Mouse (Mus musculus) forebrain, embryonic 16.5 days (tissue): ENCODE results near the gene Chd1. TPM values are rescaled to one million over a fixed set of nuclear protein-coding genes. Genes with fewer than 3 reads are reported as not detected.

Experiments
- ATAC-seq: fragments of 200-750 bp; cut with Nextera tagmentation; 2 replicates; pipeline ENCODE4 v1.8.0; 2017; ENCODE audit warnings: mild to moderate bottlenecking, moderate library complexity
- H3K27ac ChIP-seq: fragments of 300-500 bp; sonication (generic); 2 replicates; pipeline ENCODE4 v1.5.1; 2014; ENCODE audit warnings: low read length, control low read depth
- H3K27me3 ChIP-seq: fragments of 300-500 bp; sonication (generic); replicated peaks from 2 replicates; pipeline ENCODE4 v1.6.1; 2014; ENCODE audit warnings: low read length; ENCODE audit not compliant: control insufficient read depth, insufficient read depth
- H3K36me3 ChIP-seq: fragments of 300-500 bp; sonication (generic); 2 replicates; pipeline ENCODE4 v1.6.1; 2014; ENCODE audit not compliant: control insufficient read depth, insufficient read depth
- H3K4me1 ChIP-seq: fragments of 300-500 bp; sonication (generic); replicated peaks from 2 replicates; pipeline ENCODE4 v1.6.1; 2014; ENCODE audit warnings: low read length; ENCODE audit not compliant: control insufficient read depth, insufficient read depth
- H3K4me2 ChIP-seq: fragments of 300-500 bp; sonication (generic); 2 replicates; pipeline ENCODE4 v1.6.1; 2014; ENCODE audit warnings: mild to moderate bottlenecking, low read length, control low read depth
- H3K4me3 ChIP-seq: fragments of 300-500 bp; sonication (generic); replicated peaks from 2 replicates; pipeline ENCODE4 v1.5.1; 2014; ENCODE audit warnings: mild to moderate bottlenecking, low read length, control low read depth
- H3K9ac ChIP-seq: fragments of 300-500 bp; sonication (generic); replicated peaks from 2 replicates; pipeline ENCODE4 v1.6.1; 2014; ENCODE audit warnings: low read depth, low read length, control low read depth
- H3K9me3 ChIP-seq: fragments of 300-500 bp; sonication (generic); 2 replicates; pipeline ENCODE4 v1.6.1; 2016; ENCODE audit warnings: low read length; ENCODE audit not compliant: control insufficient read depth
- WGBS: fragments of 180-500 bp; shearing (Covaris S2); extraction: QIAGEN DNeasy Blood & Tissue Kit; methylation state at CpG from one replicate; pipeline ENCODE4 v1.1.7; 2014; 5-methylcytosine and 5-hydroxymethylcytosine counted together
- polyA plus RNA-seq: library from polyadenylated mRNA; unstranded; fragments of >200 nt; fragmentation: Nextera tagmentation; extraction: Ambion mirVana; gene quantifications from 2 replicates; pipeline ENCODE4 v1.2.1, GENCODE M21; 2015

Chd1 gene
- polyA plus RNA-seq, 1 experiment from 2014 or later, result 15.5 TPM

- Histone ChIP-seq H3K4me3 (no peak overlapping the region), H3K27me3 (no peaks in the 10 kb centered on the region), H3K9me3 (no peaks in the 10 kb centered on the region), H3K4me2 (no peak overlapping the region), H3K27ac (no peak overlapping the region), H3K36me3 (peaks cover 4% of the 10 kb centered on the region), H3K4me1 (peaks cover 27% of the 10 kb centered on the region), H3K9ac (no peak overlapping the region)
- ATAC-seq, result no peak
- WGBS, result 94% methylated on average over 5 of the region's 5 CpGs
These were observed 112.3 kb downstream of the Chd1 start for GRCm38 (mm10) chr17:15817096-15817450.

- peaks cover 4% of the 10 kb centered on the region for H3K36me3 ChIP-seq
- H3K27ac ChIP-seq, result no peak overlapping the region
- no peaks in the 10 kb centered on the region for H3K27me3 ChIP-seq
- H3K4me3 ChIP-seq, result no peak overlapping the region
- H3K4me2 ChIP-seq, result no peak overlapping the region
- H3K4me1 ChIP-seq, result peaks cover 26% of the 10 kb centered on the region
- H3K9me3 ChIP-seq, result no peaks in the 10 kb centered on the region
- no peak for ATAC-seq
- no peak overlapping the region for H3K9ac ChIP-seq
- 100% methylated on average over 2 of the region's 2 CpGs for WGBS
These were observed 112.9 kb downstream of the Chd1 start for GRCm38 (mm10) chr17:15817634-15818033.

DNA sequence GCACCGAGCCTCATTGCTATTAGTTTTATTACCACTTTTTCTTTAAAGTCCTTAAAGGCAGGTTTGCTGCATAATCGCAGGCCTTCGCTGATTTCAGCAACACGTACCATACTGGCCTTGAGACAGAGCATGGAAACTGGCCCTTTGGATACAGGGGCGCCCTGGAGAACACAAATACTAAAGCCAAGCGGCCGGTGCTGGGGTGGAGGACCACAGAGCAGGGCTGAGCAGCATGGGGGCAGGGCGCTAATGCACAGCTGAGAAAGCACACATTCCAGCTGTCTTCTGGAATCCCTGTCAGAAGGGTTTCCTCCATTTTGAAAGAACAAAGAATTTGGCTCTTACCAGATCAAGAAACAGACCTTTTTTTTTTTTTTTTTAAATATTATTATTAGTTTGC, 113.6 kb downstream of the Chd1 start:
- Histone ChIP-seq H3K4me3 (no peak overlapping the region), H3K4me2 (no peak overlapping the region), H3K9me3 (no peaks in the 10 kb centered on the region), H3K27ac (no peak overlapping the region), H3K9ac (no peak overlapping the region), H3K4me1 (peaks cover 30% of the 10 kb centered on the region), H3K27me3 (no peaks in the 10 kb centered on the region), H3K36me3 (peaks cover 4% of the 10 kb centered on the region)
- WGBS, result 85% methylated on average over 8 of the region's 8 CpGs
- no peak for ATAC-seq

- H3K4me1 ChIP-seq, result peaks cover 34% of the 10 kb centered on the region
- no peak for ATAC-seq
These were observed 115.4 kb downstream of the Chd1 start for GRCm38 (mm10) chr17:15820146-15820545.

GRCm38 (mm10) chr17:15820761-15821160, 116.0 kb downstream of the Chd1 start:
- Histone ChIP-seq H3K27ac (no peak overlapping the region), H3K36me3 (peaks cover 4% of the 10 kb centered on the region), H3K4me2 (no peak overlapping the region), H3K4me3 (no peak overlapping the region), H3K27me3 (no peaks in the 10 kb centered on the region), H3K9me3 (no peaks in the 10 kb centered on the region), H3K4me1 (peaks cover 32% of the 10 kb centered on the region), H3K9ac (no peak overlapping the region)
- 91% methylated on average over 10 of the region's 10 CpGs for WGBS
- ATAC-seq, result no peak

More at GRCm38 (mm10) chr17:15820146-15820545, 115.4 kb downstream of the Chd1 start:
- Histone ChIP-seq H3K36me3 (peaks cover 4% of the 10 kb centered on the region), H3K4me3 (no peak overlapping the region), H3K27ac (no peak overlapping the region), H3K9me3 (no peaks in the 10 kb centered on the region), H3K4me2 (no peak overlapping the region), H3K9ac (no peak overlapping the region), H3K27me3 (no peaks in the 10 kb centered on the region)
- WGBS, result 67% methylated on average over 6 of the region's 6 CpGs

GRCm38 (mm10) chr17:15821706-15822105, 116.9 kb downstream of the Chd1 start:
- WGBS, result 88% methylated on average over 4 of the region's 4 CpGs
- no peak overlapping the region for H3K4me3 ChIP-seq
- H3K27ac ChIP-seq, result no peak overlapping the region
- H3K9ac ChIP-seq, result no peak overlapping the region
- H3K36me3 ChIP-seq, result peaks cover 4% of the 10 kb centered on the region
- no peak for ATAC-seq
- no peaks in the 10 kb centered on the region for H3K9me3 ChIP-seq
- H3K27me3 ChIP-seq, result no peaks in the 10 kb centered on the region
- H3K4me1 ChIP-seq, result peaks cover 32% of the 10 kb centered on the region
- no peak overlapping the region for H3K4me2 ChIP-seq

Other genes with a start within 250 kb of the Chd1 start
- 231 and 234 TPM in 2 replicates for gene Psmb1, start 205.2 kb upstream of the Chd1 start, polyA plus RNA-seq
- gene Tbp, start 205.1 kb upstream of the Chd1 start, polyA plus RNA-seq, result 71.1 and 72.1 TPM in 2 replicates
- gene Pdcd2, start 177.7 kb upstream of the Chd1 start, polyA plus RNA-seq, result 49.4 and 54.0 TPM in 2 replicates
- gene Prdm9, start 140.6 kb upstream of the Chd1 start, polyA plus RNA-seq, result 1.4 and 2.6 TPM in 2 replicates
- 43.0 and 48.7 TPM in 2 replicates for gene Rgmb, start 126.1 kb downstream of the Chd1 start, polyA plus RNA-seq